Mouse (Mus musculus) left cerebral cortex, postnatal 36 days (tissue): ENCODE results near the gene Lca5l. TPM values are rescaled to one million over a fixed set of nuclear protein-coding genes. Genes with fewer than 3 reads are reported as not detected.

ENCODE experiments used
- DNase-seq, 2 experiments: peaks; one replicate each; pipeline ENCODE4 v3.0.0; 2021 to 2022; ENCODE audit warnings: low spot score in 2 of 2, mixed read lengths in 1 of 2
- intact Hi-C: fragments of 180-260 bp; cut with DNase I; formaldehyde crosslinking; loops from one replicate; pipeline ENCODE4 v1.15.1; 2025
- total RNA-seq, 2 experiments: library from RNA; stranded (reverse); gene quantifications; 2 replicates each; pipeline ENCODE4 v1.2.3; 2021

Lca5l gene
- total RNA-seq, 2 experiments from 2014 or later = 1.2 to 2.4 TPM

DNA sequence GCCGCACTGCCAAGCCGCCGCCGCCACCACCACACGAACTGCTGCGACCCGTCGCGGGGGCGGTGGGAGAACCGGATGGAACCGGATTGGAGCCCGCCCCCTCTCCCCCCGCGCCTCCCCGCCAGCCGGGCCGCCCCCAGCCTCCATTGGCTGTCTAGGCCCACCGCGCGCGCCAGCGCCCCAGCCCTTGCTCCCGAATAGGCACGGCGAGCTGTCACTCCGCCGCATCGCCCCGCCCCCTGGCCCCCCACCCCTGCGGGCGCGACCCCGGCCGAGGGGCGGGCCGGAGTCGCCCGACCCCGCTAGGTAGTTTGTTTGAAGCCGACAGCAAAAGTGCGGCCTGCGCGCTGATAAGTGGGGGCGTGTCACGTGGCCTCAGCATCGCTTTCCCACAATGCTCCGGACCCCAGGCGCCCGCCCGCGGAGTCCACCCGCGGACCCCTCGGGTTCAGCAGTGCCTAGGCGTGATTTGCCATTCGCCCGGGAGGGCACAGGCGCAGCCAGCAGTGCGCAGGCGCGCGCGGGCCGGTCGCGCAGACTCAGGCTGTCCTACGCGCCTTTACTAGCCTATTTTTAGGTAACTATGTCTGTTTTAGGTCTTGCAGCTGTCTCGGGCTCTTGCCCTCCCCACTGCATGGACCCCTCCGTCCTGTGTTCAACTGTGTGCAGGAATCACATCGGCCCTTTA lies 64.3 kb downstream of the Lca5l start, which contains the start of gene Hmgn1:
TSS of gene Hmgn1 (minus strand) at position 73 of the 688 bp plus-strand sequence.
- intact Hi-C loops = loop anchor here (1.0 to 2.0 kb wide), 2 partner anchors 17 to 46 kb away; partner anchors contain the start of genes Brwd1 and Wrb
- DNase-seq = peak; percentile 92 to 94

DNA sequence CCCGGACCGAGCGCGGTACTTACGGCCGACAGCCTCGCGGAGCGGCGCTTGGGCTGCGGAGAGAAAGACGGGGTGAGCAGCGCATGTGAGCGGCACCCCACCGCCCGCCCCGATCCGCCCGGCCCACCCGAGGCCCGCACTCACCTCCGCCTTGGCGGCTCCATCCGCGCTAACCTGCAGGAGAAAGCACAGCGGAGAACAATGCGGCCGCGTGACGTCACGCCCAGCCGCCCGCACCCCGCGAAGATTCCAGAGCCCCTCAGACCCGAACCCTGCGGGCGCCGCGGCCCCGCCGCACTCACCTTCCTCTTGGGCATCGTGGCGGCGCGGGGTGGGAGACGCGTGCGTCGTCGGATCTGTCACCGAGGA lies 64.8 kb downstream of the Lca5l start:
- DNase-seq = no peak
- intact Hi-C loops = loop anchor here (1.0 to 2.0 kb wide), 2 partner anchors 18 to 45 kb away; partner anchors contain the start of genes Brwd1 and Wrb

DNA sequence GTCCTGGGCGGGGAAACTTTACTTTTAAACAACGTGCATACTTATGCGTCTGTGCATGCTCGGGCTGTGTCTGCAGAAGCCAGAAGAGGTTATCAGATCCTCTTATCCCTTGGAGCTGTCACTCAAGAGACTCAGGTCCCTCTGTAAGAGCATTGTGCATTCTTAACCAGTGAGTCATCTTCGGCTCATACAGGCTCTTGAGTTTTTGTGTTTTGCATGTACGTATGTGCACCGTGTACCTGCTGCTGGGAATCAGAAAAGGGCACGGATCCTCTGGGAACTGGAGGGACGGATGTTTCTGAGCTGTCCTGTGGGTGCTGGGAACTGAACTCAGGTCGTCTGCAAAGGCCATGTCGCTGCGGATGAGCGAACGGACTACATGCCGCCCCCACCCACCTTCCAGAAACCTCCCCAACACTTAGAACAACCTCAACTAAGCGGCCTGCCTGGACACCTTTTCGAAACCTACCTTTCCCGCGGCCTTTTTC lies 65.3 kb downstream of the Lca5l start:
- DNase-seq = peak in 1 of 2 experiments; percentile 26
- intact Hi-C loops = loop anchor here (1.0 to 2.0 kb wide), 2 partner anchors 18 to 44 kb away; partner anchors contain the start of genes Brwd1 and Wrb

DNA sequence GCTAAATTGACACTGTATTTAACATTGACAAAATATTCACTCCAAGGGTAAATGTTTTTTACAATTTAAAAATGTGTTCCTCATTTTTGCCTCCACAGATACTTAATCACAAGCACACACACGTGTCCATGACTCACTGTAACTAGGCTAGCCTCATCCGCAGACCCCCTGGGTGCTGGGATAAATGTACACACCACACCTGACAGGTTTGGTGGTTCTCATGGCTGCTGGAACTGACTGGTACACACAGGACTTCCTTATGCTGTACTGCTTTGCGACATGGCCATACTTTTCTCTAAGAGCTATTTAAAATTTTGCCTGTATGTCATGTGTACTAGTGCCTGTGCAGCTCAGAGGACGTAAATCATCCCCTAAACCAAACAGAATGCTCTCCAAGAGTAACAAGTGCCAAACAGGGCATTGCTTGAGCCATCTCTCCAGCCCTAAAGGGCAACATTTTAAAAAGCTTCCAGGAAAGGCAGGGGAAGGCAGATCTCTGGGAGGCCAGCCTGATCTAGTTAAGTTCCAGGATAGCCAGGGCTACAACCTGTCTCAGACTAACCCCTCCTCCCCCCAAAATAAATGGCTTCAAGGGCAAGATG lies 71.9 kb downstream of the Lca5l start:
- no peak for DNase-seq
- intact Hi-C loops = no loop called here

DNA sequence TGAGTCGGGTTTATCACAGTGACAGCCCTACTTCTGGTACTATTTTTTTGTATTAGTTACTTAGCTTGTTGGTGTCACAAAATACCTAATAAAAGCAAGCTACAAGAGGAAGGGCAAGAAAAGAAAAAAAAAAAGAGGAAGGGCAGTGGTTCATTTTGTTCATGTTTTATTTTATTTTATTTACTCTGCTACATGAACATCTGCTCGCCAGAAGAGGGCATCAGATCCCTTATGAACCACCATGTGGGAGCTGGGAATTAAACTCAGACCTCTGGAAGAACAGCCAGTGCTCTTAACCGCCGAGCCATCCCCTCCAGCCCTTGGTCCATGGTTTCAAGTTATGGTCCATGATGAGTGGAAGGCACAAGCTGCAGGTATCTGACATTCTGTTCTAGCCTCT lies 77.3 kb downstream of the Lca5l start:
- DNase-seq = no peak
- intact Hi-C loops = no loop called here

DNA sequence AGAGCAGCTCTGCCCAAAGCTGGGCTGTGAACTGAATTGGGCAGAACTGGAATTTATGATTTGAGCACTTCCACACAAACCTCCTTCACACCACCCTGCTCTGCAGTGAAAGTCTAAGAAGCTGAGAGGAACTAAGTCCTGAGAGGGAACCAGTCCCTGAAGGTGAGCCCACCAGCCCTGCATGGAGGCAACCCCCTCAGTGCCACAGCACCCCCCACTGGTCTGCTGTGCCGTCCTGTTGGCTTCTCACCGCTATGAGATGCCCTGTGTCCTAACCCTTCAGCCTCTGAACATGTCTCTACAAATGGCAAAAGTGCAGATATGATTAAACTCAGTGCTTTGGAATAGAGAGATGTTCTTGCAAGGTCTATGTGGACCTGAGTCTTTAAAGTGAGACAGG lies 79.3 kb downstream of the Lca5l start:
- intact Hi-C loops = no loop called here
- no peak for DNase-seq

DNA sequence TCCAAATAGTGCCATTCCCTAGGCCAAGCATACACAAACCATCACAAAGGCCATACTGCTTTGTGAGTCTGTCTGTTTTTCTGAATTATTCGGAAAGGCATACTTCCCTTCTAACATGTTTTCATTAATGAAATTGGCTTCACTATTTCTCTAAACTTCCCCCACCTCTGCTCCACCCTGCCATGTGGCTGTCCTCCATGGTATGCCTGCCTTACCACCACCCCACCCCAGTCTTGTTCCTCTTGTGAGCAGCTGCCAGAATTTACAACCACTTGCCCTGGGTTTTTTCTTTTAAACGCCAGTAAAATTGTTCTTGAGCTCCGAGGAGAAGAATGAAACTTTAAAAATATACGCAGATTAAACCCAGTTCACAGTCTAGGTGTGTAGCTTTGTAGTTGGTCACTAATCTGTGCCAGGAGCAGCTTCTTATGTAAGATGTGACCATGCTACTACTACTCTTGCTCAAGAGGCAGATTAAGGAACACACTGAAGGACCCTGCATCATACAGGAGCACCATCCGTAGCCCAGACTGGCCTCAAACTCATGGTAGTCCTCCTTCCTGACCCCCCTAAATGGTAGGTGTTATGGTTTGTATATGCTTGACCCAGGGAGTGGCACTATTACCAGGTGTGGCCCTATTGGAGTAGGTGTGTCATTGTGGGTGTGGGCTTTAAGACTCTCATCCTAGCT lies 81.3 kb downstream of the Lca5l start:
- intact Hi-C loops = no loop called here
- no peak for DNase-seq

DNA sequence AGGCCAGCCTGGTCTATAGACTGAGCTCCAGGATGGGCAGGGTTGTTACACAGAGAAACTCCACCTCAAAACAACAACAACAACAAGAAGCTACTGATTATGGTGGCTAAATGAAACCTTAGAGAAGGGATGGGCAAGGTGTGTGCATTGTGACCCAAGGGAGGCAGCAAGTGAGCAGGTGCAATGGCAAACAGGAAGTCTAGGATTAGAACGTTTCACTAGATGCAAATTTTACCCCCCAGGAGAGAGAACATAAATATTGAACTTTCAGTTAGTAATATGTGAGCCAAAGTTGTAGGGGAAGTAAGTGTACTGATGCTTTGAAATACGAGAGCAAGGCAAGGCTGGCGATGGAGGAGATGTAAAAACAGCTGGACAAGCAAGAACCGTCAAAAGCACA lies 82.4 kb downstream of the Lca5l start:
- intact Hi-C loops = no loop called here
- DNase-seq = no peak

Other genes with a start within 250 kb of the Lca5l start
- gene Psmg1, start 201.3 kb downstream of the Lca5l start, total RNA-seq = 10 to 100 TPM; 14.5 to 15.3 TPM
- 100 to 1,000 TPM; 127 to 154 TPM for gene Brwd1, start 109.7 kb downstream of the Lca5l start, total RNA-seq
- 10 to 100 TPM; 56.2 to 58.2 TPM for gene Hmgn1, start 64.5 kb downstream of the Lca5l start, total RNA-seq
- gene Wrb, start 46.9 kb downstream of the Lca5l start, total RNA-seq = 10 to 100 TPM; 67.9 to 69.4 TPM
- 1 to 10 TPM; 1.2 to 2.7 TPM for gene Sh3bgr, start 8.2 kb upstream of the Lca5l start, total RNA-seq
- 10 to 100 TPM; 19.5 to 19.9 TPM for gene B3galt5, start 43.5 kb upstream of the Lca5l start, total RNA-seq